Mouse (Mus musculus) forebrain, embryonic 11.5 days (tissue): ENCODE measurements at regions not wholly inside any gene's neighbourhood (a gene's known extent, or its start where the extent isn't known, plus 50 kb on each side); places are given as distances from the start of the nearest gene placed in this dataset.

Source experiments
- ATAC-seq: fragments of 200-750 bp; cut with Nextera tagmentation; replicated peaks from 2 replicates; pipeline ENCODE4 v1.8.0; 2017; ENCODE audit warnings: moderate TSS enrichment; ENCODE audit not compliant: low FRiP score
- DNase-seq: peaks from one replicate; pipeline ENCODE4 v3.0.0-alpha.2; 2017; ENCODE audit warnings: low spot score
- H3K27ac ChIP-seq: fragments of 300-500 bp; sonication (generic); 2 replicates; pipeline ENCODE4 v1.5.1; 2014; ENCODE audit warnings: low read depth, low read length
- H3K27me3 ChIP-seq: fragments of 300-500 bp; sonication (generic); 2 replicates; pipeline ENCODE4 v1.6.1; 2014; ENCODE audit warnings: mild to moderate bottlenecking, low read length, mixed read lengths; ENCODE audit not compliant: control insufficient read depth, insufficient read depth
- H3K36me3 ChIP-seq: fragments of 300-500 bp; sonication (generic); 2 replicates; pipeline ENCODE4 v1.6.1; 2014; ENCODE audit warnings: mild to moderate bottlenecking, low read length, moderate library complexity, mixed read lengths; ENCODE audit not compliant: control insufficient read depth, insufficient read depth
- H3K4me1 ChIP-seq: fragments of 300-500 bp; sonication (generic); replicated peaks from 2 replicates; pipeline ENCODE4 v1.6.1; 2014; ENCODE audit warnings: low read length, mixed read lengths; ENCODE audit not compliant: control insufficient read depth, insufficient read depth
- H3K4me2 ChIP-seq: fragments of 300-500 bp; sonication (generic); 2 replicates; pipeline ENCODE4 v1.6.1; 2014; ENCODE audit warnings: low read depth, mild to moderate bottlenecking, low read length, moderate library complexity, mixed read lengths; ENCODE audit not compliant: severe bottlenecking
- H3K4me3 ChIP-seq: fragments of 300-500 bp; sonication (generic); 2 replicates; pipeline ENCODE4 v1.5.1; 2014; ENCODE audit warnings: low read depth, low read length
- H3K9ac ChIP-seq: fragments of 300-500 bp; sonication (generic); 2 replicates; pipeline ENCODE4 v1.6.1; 2014; ENCODE audit warnings: low read length
- H3K9me3 ChIP-seq: fragments of 300-500 bp; sonication (generic); 2 replicates; pipeline ENCODE4 v1.6.1; 2016; ENCODE audit warnings: low read length, mixed read lengths; ENCODE audit not compliant: control insufficient read depth
- WGBS: fragments of 180-500 bp; shearing (Covaris S2); extraction: QIAGEN DNeasy Blood & Tissue Kit; methylation state at CpG from one replicate; pipeline ENCODE4 v1.1.7; 2014; 5-methylcytosine and 5-hydroxymethylcytosine counted together

GRCm38 (mm10) chr1:88995945-88996344, 74.3 kb upstream of the Sh3bp4 start:
- DNase-seq = peak; percentile 29
- no peak overlapping the region for H3K9ac ChIP-seq
- H3K27ac ChIP-seq = no peak overlapping the region
- H3K4me2 ChIP-seq = no peak overlapping the region
- no peaks in the 10 kb centered on the region; the same call in 1 of the 2 replicates for H3K4me1 ChIP-seq
- H3K27me3 ChIP-seq = no peaks in the 10 kb centered on the region
- H3K36me3 ChIP-seq = no peaks in the 10 kb centered on the region
- no peak overlapping the region for H3K4me3 ChIP-seq
- peaks cover 2% of the 10 kb centered on the region; the same call in 1 of the 2 replicates for H3K9me3 ChIP-seq
- WGBS = 25% methylated on average over 8 of the region's 8 CpGs
- ATAC-seq = no peak

GRCm38 (mm10) chr1:88996657-88997056, 73.6 kb upstream of the Sh3bp4 start:
- Histone ChIP-seq H3K4me3 (no peak overlapping the region), H3K9me3 (peaks cover 2% of the 10 kb centered on the region; the same call in 1 of the 2 replicates), H3K27me3 (no peaks in the 10 kb centered on the region), H3K36me3 (no peaks in the 10 kb centered on the region), H3K27ac (no peak overlapping the region), H3K9ac (no peak overlapping the region), H3K4me1 (no peaks in the 10 kb centered on the region; the same call in 1 of the 2 replicates), H3K4me2 (no peak overlapping the region)
- DNase-seq = no peak
- 56% methylated on average over 7 of the region's 7 CpGs for WGBS
- ATAC-seq = no peak

- DNase-seq (peak; percentile 8), ATAC-seq (no peak)
- no peaks in the 10 kb centered on the region; the same call in 1 of the 2 replicates for H3K4me1 ChIP-seq
- 89% methylated on average over 12 of the region's 12 CpGs for WGBS
- peaks cover 2% of the 10 kb centered on the region; the same call in 1 of the 2 replicates for H3K9me3 ChIP-seq
- no peaks in the 10 kb centered on the region for H3K36me3 ChIP-seq
- no peak overlapping the region for H3K27ac ChIP-seq
- H3K9ac ChIP-seq = no peak overlapping the region
- no peaks in the 10 kb centered on the region for H3K27me3 ChIP-seq
- no peak overlapping the region for H3K4me3 ChIP-seq
- no peak overlapping the region for H3K4me2 ChIP-seq
These were observed 72.4 kb upstream of the Sh3bp4 start for GRCm38 (mm10) chr1:88997847-88998246.

GRCm38 (mm10) chr1:89002326-89002725, 67.9 kb upstream of the Sh3bp4 start:
- H3K4me2 ChIP-seq = no peak overlapping the region
- H3K4me3 ChIP-seq = no peak overlapping the region
- peaks cover 2% of the 10 kb centered on the region; the same call in 1 of the 2 replicates for H3K9me3 ChIP-seq
- no peaks in the 10 kb centered on the region for H3K27me3 ChIP-seq
- H3K4me1 ChIP-seq = no peaks in the 10 kb centered on the region
- no peak overlapping the region for H3K9ac ChIP-seq
- no peak for ATAC-seq
- DNase-seq = no peak
- no peak overlapping the region for H3K27ac ChIP-seq
- 85% methylated on average over 3 of the region's 3 CpGs for WGBS
- H3K36me3 ChIP-seq = no peaks in the 10 kb centered on the region

GRCm38 (mm10) chr1:89003752-89004151, 66.5 kb upstream of the Sh3bp4 start:
- H3K4me3 ChIP-seq = no peak overlapping the region
- ATAC-seq (no peak), DNase-seq (peak; percentile 16)

GRCm38 (mm10) chr1:89007476-89007875, 62.7 kb upstream of the Sh3bp4 start:
- no peak overlapping the region for H3K4me3 ChIP-seq
- no peaks in the 10 kb centered on the region for H3K9me3 ChIP-seq
- no peak overlapping the region for H3K4me2 ChIP-seq
- 88% methylated on average over 7 of the region's 7 CpGs for WGBS
- H3K27ac ChIP-seq = no peak overlapping the region
- ATAC-seq (no peak), DNase-seq (no peak)
- no peaks in the 10 kb centered on the region for H3K36me3 ChIP-seq
- H3K27me3 ChIP-seq = no peaks in the 10 kb centered on the region
- H3K9ac ChIP-seq = no peak overlapping the region
- peaks cover 2% of the 10 kb centered on the region; the same call in 1 of the 2 replicates for H3K4me1 ChIP-seq

More at GRCm38 (mm10) chr1:89003752-89004151, 66.5 kb upstream of the Sh3bp4 start:
- Histone ChIP-seq H3K27me3 (no peaks in the 10 kb centered on the region), H3K9me3 (peaks cover 2% of the 10 kb centered on the region; the same call in 1 of the 2 replicates), H3K9ac (no peak overlapping the region), H3K36me3 (no peaks in the 10 kb centered on the region), H3K4me2 (no peak overlapping the region), H3K4me1 (no peaks in the 10 kb centered on the region), H3K27ac (no peak overlapping the region)
- WGBS = 68% methylated on average over 2 of the region's 2 CpGs

GRCm38 (mm10) chr1:89010170-89010569, 60.0 kb upstream of the Sh3bp4 start:
- Histone ChIP-seq H3K4me2 (no peak overlapping the region), H3K9me3 (no peaks in the 10 kb centered on the region), H3K9ac (no peak overlapping the region), H3K4me3 (no peak overlapping the region), H3K36me3 (no peaks in the 10 kb centered on the region), H3K4me1 (peaks cover 5% of the 10 kb centered on the region), H3K27me3 (no peaks in the 10 kb centered on the region), H3K27ac (no peak overlapping the region)
- ATAC-seq = no peak
- WGBS = 86% methylated on average over 2 of the region's 2 CpGs
- DNase-seq = no peak

- H3K4me3 ChIP-seq = no peak overlapping the region
- H3K4me1 ChIP-seq = peaks cover 5% of the 10 kb centered on the region
- WGBS = 88% methylated on average over 7 of the region's 7 CpGs
- DNase-seq (no peak), ATAC-seq (no peak)
- no peaks in the 10 kb centered on the region for H3K36me3 ChIP-seq
- H3K27me3 ChIP-seq = no peaks in the 10 kb centered on the region
- H3K4me2 ChIP-seq = no peak overlapping the region
- H3K9me3 ChIP-seq = no peaks in the 10 kb centered on the region
- H3K9ac ChIP-seq = no peak overlapping the region
- no peak overlapping the region for H3K27ac ChIP-seq
These were observed 58.8 kb upstream of the Sh3bp4 start for GRCm38 (mm10) chr1:89011454-89011853.

GRCm38 (mm10) chr1:89015385-89015784, 54.8 kb upstream of the Sh3bp4 start:
- H3K9me3 ChIP-seq = no peaks in the 10 kb centered on the region
- 56% methylated on average over 12 of the region's 12 CpGs for WGBS
- H3K4me1 ChIP-seq = peaks cover 5% of the 10 kb centered on the region
- ATAC-seq = no peak
- H3K27ac ChIP-seq = no peak overlapping the region
- H3K4me2 ChIP-seq = no peak overlapping the region
- H3K9ac ChIP-seq = no peak overlapping the region
- H3K4me3 ChIP-seq = no peak overlapping the region
- DNase-seq = no peak
- H3K36me3 ChIP-seq = no peaks in the 10 kb centered on the region
- H3K27me3 ChIP-seq = no peaks in the 10 kb centered on the region
